Mouse (Mus musculus) monocyte, adult 5-6 weeks (primary cell): ENCODE measurements around the gene Atp10b. TPM values are rescaled to one million over a fixed set of nuclear protein-coding genes. Genes with fewer than 3 reads are reported as not detected.

Source experiments
- ATAC-seq: fragments of 153-309, 156-312 bp; replicated peaks from 2 replicates; pipeline ENCODE4 v1.8.0; 2017; ENCODE audit warnings: mild to moderate bottlenecking; ENCODE audit not compliant: low TSS enrichment, insufficient number of reproducible peaks, severe bottlenecking, poor library complexity, low FRiP score
- total RNA-seq: library from RNA; stranded (forward); fragments of 200-1000, 200-491, 200-594 nt; gene quantifications from 3 replicates; pipeline ENCODE4 v1.2.3, GENCODE M21; 2017

Atp10b gene
- total RNA-seq, 1 experiment from 2014 or later: not detected

- no peak for ATAC-seq
Measured at GRCm38 (mm10) chr11:43189817-43190593, 40.3 kb downstream of the Atp10b start.

- ATAC-seq: no peak
Measured at GRCm38 (mm10) chr11:43198811-43199210, 49.1 kb downstream of the Atp10b start.

- no peak for ATAC-seq
Measured at GRCm38 (mm10) chr11:43199358-43199757, 49.7 kb downstream of the Atp10b start.

GRCm38 (mm10) chr11:43200089-43200488 is 50.4 kb downstream of the Atp10b start:
- ATAC-seq: no peak

GRCm38 (mm10) chr11:43203580-43203979 is 53.9 kb downstream of the Atp10b start:
- no peak for ATAC-seq

GRCm38 (mm10) chr11:43213134-43213533 is 63.5 kb downstream of the Atp10b start:
- ATAC-seq: no peak

- no peak for ATAC-seq
Measured at GRCm38 (mm10) chr11:43213740-43214139, 64.1 kb downstream of the Atp10b start.

- no peak for ATAC-seq
Measured at GRCm38 (mm10) chr11:43217021-43217420, 67.3 kb downstream of the Atp10b start.

- ATAC-seq: no peak
Measured at GRCm38 (mm10) chr11:43230231-43230630, 80.6 kb downstream of the Atp10b start.

GRCm38 (mm10) chr11:43232073-43232472 is 82.4 kb downstream of the Atp10b start:
- ATAC-seq: no peak

GRCm38 (mm10) chr11:43236360-43237039 is 86.8 kb downstream of the Atp10b start:
- ATAC-seq: no peak

- no peak for ATAC-seq
Measured at GRCm38 (mm10) chr11:43239804-43240203, 90.1 kb downstream of the Atp10b start.

- ATAC-seq: no peak
Measured at GRCm38 (mm10) chr11:43253034-43253433, 103.4 kb downstream of the Atp10b start.

- no peak for ATAC-seq
Measured at GRCm38 (mm10) chr11:43255262-43255661, 105.6 kb downstream of the Atp10b start.

- no peak for ATAC-seq
Measured at GRCm38 (mm10) chr11:43257291-43257690, 107.6 kb downstream of the Atp10b start.

- ATAC-seq: no peak
Measured at GRCm38 (mm10) chr11:43257781-43258180, 108.1 kb downstream of the Atp10b start.

GRCm38 (mm10) chr11:43263548-43264218 is 114.0 kb downstream of the Atp10b start:
- ATAC-seq: no peak

GRCm38 (mm10) chr11:43267505-43267904 is 117.8 kb downstream of the Atp10b start:
- ATAC-seq: no peak

GRCm38 (mm10) chr11:43269503-43270255 is 120.0 kb downstream of the Atp10b start:
- ATAC-seq: no peak
